Mouse (Mus musculus) heart, embryonic 10.5 days (tissue): ENCODE results near the gene Enho. TPM values are rescaled to one million over a fixed set of nuclear protein-coding genes. Genes with fewer than 3 reads are reported as not detected.

Experiments
- DNase-seq: peaks from one replicate; pipeline ENCODE4 v3.0.0-alpha.2; 2017; ENCODE audit warnings: low spot score
- H3K27ac ChIP-seq: fragments of 300-500 bp; sonication (generic); 2 replicates; pipeline ENCODE4 v1.5.1; 2016; ENCODE audit warnings: mild to moderate bottlenecking
- H3K27me3 ChIP-seq: fragments of 300-500 bp; sonication (generic); 2 replicates; pipeline ENCODE4 v1.6.1; 2016; ENCODE audit warnings: mild to moderate bottlenecking; ENCODE audit not compliant: poor library complexity, insufficient read depth, severe bottlenecking
- H3K36me3 ChIP-seq: fragments of 300-500 bp; sonication (generic); 2 replicates; pipeline ENCODE4 v1.6.1; 2016; ENCODE audit warnings: mild to moderate bottlenecking, moderate library complexity
- H3K4me1 ChIP-seq: fragments of 300-500 bp; sonication (generic); 2 replicates; pipeline ENCODE4 v1.6.1; 2016; ENCODE audit warnings: mild to moderate bottlenecking
- H3K4me3 ChIP-seq: fragments of 300-500 bp; sonication (generic); 2 replicates; pipeline ENCODE4 v1.5.1; 2016; ENCODE audit warnings: mild to moderate bottlenecking, moderate library complexity
- H3K9me3 ChIP-seq: fragments of 300-500 bp; sonication (generic); 2 replicates; pipeline ENCODE4 v1.6.1; 2016; ENCODE audit warnings: mild to moderate bottlenecking, moderate library complexity
- WGBS: fragments of 180-500 bp; shearing (Covaris S2); methylation state at CpG from one replicate; pipeline ENCODE4 v1.1.7; 2016; 5-methylcytosine and 5-hydroxymethylcytosine counted together
- polyA plus RNA-seq: library from polyadenylated mRNA; unstranded; fragments of >200 nt; fragmentation: Nextera tagmentation; extraction: Ambion mirVana; gene quantifications from 2 replicates; pipeline ENCODE4 v1.2.1, GENCODE M21; 2016

The Enho gene
- polyA plus RNA-seq, 1 experiment from 2014 or later, result 8.9 TPM

- 10% methylated on average over 25 of the region's 25 CpGs for WGBS
- Histone ChIP-seq H3K36me3 (no peaks in the 10 kb centered on the region), H3K27ac (peak overlapping the region; percentile 67), H3K27me3 (peaks cover 85% of the 10 kb centered on the region), H3K4me1 (peaks cover 66% of the 10 kb centered on the region), H3K4me3 (no peak overlapping the region), H3K9me3 (no peaks in the 10 kb centered on the region)
- no peak for DNase-seq
Measured at GRCm38 (mm10) chr4:41658566-41659384, 18.7 kb upstream of the Enho start.

- WGBS, result 76% methylated on average over 2 of the region's 2 CpGs
- no peak for DNase-seq
- Histone ChIP-seq H3K9me3 (no peaks in the 10 kb centered on the region), H3K27me3 (peaks cover 61% of the 10 kb centered on the region), H3K4me1 (peaks cover 34% of the 10 kb centered on the region), H3K27ac (no peak overlapping the region), H3K4me3 (no peak overlapping the region), H3K36me3 (no peaks in the 10 kb centered on the region)
Measured at GRCm38 (mm10) chr4:41655525-41655924, 15.4 kb upstream of the Enho start.

- Histone ChIP-seq H3K27ac (no peak overlapping the region), H3K4me3 (no peak overlapping the region), H3K27me3 (peaks cover 48% of the 10 kb centered on the region), H3K4me1 (peaks cover 21% of the 10 kb centered on the region), H3K36me3 (no peaks in the 10 kb centered on the region), H3K9me3 (no peaks in the 10 kb centered on the region)
- no peak for DNase-seq
- WGBS, result 16% methylated on average over 7 of the region's 7 CpGs
Measured at GRCm38 (mm10) chr4:41654217-41654616, 14.1 kb upstream of the Enho start.

GRCm38 (mm10) chr4:41653730-41654129, 13.6 kb upstream of the Enho start:
- no peak for DNase-seq
- WGBS, result 41% methylated on average over 6 of the region's 6 CpGs
- peaks cover 43% of the 10 kb centered on the region for H3K27me3 ChIP-seq
- H3K36me3 ChIP-seq, result no peaks in the 10 kb centered on the region
- H3K4me3 ChIP-seq, result no peak overlapping the region
- no peaks in the 10 kb centered on the region for H3K9me3 ChIP-seq
- no peak overlapping the region for H3K27ac ChIP-seq
- H3K4me1 ChIP-seq, result peaks cover 16% of the 10 kb centered on the region

DNA sequence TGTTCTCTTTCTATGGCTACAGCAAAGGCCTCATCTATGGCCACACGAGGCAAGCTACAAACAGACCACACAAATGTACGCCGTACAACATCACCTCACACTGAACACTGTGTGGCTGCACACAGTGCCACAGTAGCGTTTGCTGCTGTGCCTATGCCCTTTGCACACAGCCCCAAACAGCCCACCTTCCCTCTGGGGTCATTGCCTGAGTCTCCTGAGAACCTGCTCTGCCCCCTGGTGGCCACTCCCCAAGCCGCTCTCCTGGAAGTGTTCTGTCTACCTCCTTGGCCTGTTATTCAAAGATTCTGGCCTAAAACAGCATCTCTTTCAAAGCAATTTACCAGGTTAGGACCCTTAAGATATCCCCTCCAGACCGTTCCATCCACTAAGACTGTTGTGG, 13.2 kb upstream of the Enho start:
- H3K4me1 ChIP-seq, result peaks cover 12% of the 10 kb centered on the region
- no peaks in the 10 kb centered on the region for H3K36me3 ChIP-seq
- H3K27me3 ChIP-seq, result peaks cover 39% of the 10 kb centered on the region
- no peak overlapping the region for H3K27ac ChIP-seq
- 43% methylated on average over 6 of the region's 6 CpGs for WGBS
- H3K9me3 ChIP-seq, result no peaks in the 10 kb centered on the region
- DNase-seq, result no peak
- H3K4me3 ChIP-seq, result no peak overlapping the region

DNA sequence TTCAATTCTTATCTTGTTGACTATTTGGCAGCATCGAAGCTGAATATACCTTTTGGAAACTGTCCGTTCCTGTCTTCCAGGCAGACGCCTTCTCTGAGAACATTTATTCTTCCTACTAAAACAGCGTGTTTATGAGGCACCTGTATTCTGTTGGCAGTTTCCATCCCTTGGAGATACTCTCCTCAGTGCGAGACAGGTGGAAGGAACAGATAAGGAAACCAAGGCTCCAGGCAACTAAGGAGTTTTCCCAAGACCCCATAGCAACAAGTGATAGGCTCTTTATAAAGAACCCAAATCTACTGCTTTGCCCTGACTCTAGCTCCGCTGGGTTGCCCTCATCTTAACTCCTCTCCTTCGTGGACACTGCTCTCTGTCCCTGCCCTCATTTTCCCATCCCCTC, 8.5 kb upstream of the Enho start:
- Histone ChIP-seq H3K4me3 (no peak overlapping the region), H3K9me3 (no peaks in the 10 kb centered on the region), H3K4me1 (no peaks in the 10 kb centered on the region), H3K36me3 (no peaks in the 10 kb centered on the region), H3K27ac (no peak overlapping the region), H3K27me3 (0 out of 2 replicates have a peak, but pooled peaks cover 5% of the 10 kb centered on the region)
- no peak for DNase-seq
- WGBS, result 58% methylated on average over 7 of the region's 7 CpGs

- Histone ChIP-seq H3K4me3 (no peak overlapping the region), H3K36me3 (no peaks in the 10 kb centered on the region), H3K9me3 (no peaks in the 10 kb centered on the region), H3K27ac (no peak overlapping the region), H3K27me3 (0 out of 2 replicates have a peak, but pooled peaks cover 5% of the 10 kb centered on the region), H3K4me1 (no peaks in the 10 kb centered on the region)
- WGBS, result 61% methylated on average over 4 of the region's 4 CpGs
- DNase-seq, result no peak
Measured at GRCm38 (mm10) chr4:41648157-41648556, 8.0 kb upstream of the Enho start.

DNA sequence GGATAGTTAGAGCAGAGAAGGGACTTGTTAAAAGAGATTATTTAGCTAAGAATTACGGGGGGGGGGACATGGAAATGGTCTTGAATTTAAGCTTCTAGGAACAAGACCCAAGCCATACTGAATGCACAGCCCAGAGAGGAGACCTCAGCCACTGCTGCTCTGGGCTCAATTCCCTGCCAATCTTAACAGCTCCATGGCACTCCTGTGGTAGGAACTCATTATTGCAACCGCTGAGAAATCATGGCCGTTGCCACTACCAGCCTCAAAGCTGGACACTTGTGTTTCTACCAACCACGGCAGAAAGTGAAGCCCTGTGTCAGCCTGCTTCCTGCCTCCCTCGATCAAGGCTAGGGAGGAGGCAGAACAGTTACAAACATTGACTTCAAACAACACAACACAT, 5.4 kb upstream of the Enho start:
- H3K27me3 ChIP-seq, result 0 out of 2 replicates have a peak, but pooled peaks cover 6% of the 10 kb centered on the region
- WGBS, result 27% methylated on average over 5 of the region's 5 CpGs
- no peaks in the 10 kb centered on the region for H3K36me3 ChIP-seq
- 0 out of 2 replicates have a peak, but pooled peaks cover 3% of the 10 kb centered on the region for H3K4me1 ChIP-seq
- no peaks in the 10 kb centered on the region for H3K9me3 ChIP-seq
- no peak for DNase-seq
- H3K27ac ChIP-seq, result no peak overlapping the region
- H3K4me3 ChIP-seq, result no peak overlapping the region

DNA sequence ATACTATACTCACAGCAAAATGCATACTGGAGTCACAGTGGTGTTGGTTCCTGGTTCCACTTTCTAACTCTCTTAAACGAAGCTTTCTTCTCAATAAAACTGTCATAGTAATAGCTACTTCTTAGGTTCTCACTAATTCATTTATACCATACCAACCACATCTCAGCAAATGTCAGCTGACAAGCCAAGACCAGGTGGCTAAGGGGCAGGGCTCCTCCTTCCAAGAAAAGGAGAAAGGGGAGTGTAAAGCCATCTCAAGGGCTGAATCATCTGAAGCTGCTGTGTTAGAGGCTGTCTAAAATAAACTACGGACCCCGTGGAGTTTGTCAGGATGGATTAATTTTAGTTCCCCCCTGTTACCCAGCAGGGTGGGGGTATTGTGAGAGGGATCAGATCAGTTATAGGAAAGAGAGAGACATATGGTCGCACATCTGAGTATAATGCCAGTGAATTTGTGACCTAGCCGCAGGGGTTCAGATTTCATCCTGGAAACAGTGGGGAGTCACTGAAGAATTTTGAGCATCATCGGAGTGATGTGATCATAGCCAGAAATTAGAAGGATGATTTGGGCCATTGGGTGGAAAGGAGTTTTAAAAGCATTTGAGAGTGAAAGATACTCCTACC, 1.2 kb upstream of the Enho start:
- DNase-seq, result peak; percentile 66
- H3K27ac ChIP-seq, result no peak overlapping the region
- peaks cover 28% of the 10 kb centered on the region for H3K4me1 ChIP-seq
- H3K9me3 ChIP-seq, result no peaks in the 10 kb centered on the region
- no peak overlapping the region for H3K4me3 ChIP-seq
- peaks cover 29% of the 10 kb centered on the region for H3K27me3 ChIP-seq
- 87% methylated on average over 6 of the region's 6 CpGs for WGBS
- peaks cover 6% of the 10 kb centered on the region; the same call in 1 of the 2 replicates for H3K36me3 ChIP-seq

GRCm38 (mm10) chr4:41639214-41639841, 796 bp downstream of the Enho start:
- Histone ChIP-seq H3K27ac (peak overlapping the region; percentile 91), H3K9me3 (no peaks in the 10 kb centered on the region), H3K36me3 (peaks cover 6% of the 10 kb centered on the region; the same call in 1 of the 2 replicates), H3K27me3 (peaks cover 35% of the 10 kb centered on the region), H3K4me1 (peaks cover 39% of the 10 kb centered on the region), H3K4me3 (peak overlapping the region; percentile 76)
- WGBS, result 17% methylated on average over 10 of the region's 10 CpGs
- peak; percentile 66 for DNase-seq

DNA sequence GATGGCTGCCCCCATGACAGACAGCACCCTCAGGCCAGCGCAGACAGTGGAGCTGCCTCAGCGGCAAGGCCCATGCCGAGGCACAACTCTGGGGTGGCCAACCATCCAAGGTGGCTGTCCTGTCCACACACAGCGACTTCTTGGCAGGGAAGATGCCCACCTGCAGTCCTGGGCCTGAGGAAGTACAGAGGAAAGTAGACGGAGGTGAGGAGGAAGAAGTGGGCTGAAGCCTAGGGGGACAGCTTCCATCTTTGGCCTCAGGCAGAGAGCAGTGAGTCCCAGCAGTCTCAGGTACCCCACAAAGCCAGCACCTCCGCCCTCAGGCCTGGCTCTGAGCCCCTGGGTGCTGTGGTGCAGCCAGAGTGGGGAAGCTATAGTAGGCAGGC, 1.3 kb downstream of the Enho start:
- peaks cover 39% of the 10 kb centered on the region for H3K4me1 ChIP-seq
- WGBS, result 85% methylated on average over 6 of the region's 6 CpGs
- DNase-seq, result peak; percentile 74
- H3K27me3 ChIP-seq, result peaks cover 40% of the 10 kb centered on the region
- no peaks in the 10 kb centered on the region for H3K9me3 ChIP-seq
- peak overlapping the region; percentile 76; the same call in 1 of the 2 replicates for H3K4me3 ChIP-seq
- no peak overlapping the region; the same call in 1 of the 2 replicates for H3K27ac ChIP-seq
- peaks cover 6% of the 10 kb centered on the region; the same call in 1 of the 2 replicates for H3K36me3 ChIP-seq

- peaks cover 39% of the 10 kb centered on the region for H3K4me1 ChIP-seq
- no peak for DNase-seq
- peaks cover 6% of the 10 kb centered on the region; the same call in 1 of the 2 replicates for H3K36me3 ChIP-seq
- H3K27me3 ChIP-seq, result peaks cover 40% of the 10 kb centered on the region
- no peaks in the 10 kb centered on the region for H3K9me3 ChIP-seq
- H3K27ac ChIP-seq, result no peak overlapping the region
- 87% methylated on average over 10 of the region's 10 CpGs for WGBS
- H3K4me3 ChIP-seq, result peak overlapping the region; percentile 76; the same call in 1 of the 2 replicates
Measured at GRCm38 (mm10) chr4:41638186-41638731, 1.9 kb downstream of the Enho start.
